Mouse (Mus musculus) cerebellum, adult 11 months (tissue): Measurements from ENCODE around the gene Junb.
A peak's percentile ranks its signal among the peaks of the same experiment; 100 is the strongest.

Experiments
- DNase-seq: peaks from one replicate; pipeline ENCODE4 v3.0.0; 2022

The Junb gene

DNA sequence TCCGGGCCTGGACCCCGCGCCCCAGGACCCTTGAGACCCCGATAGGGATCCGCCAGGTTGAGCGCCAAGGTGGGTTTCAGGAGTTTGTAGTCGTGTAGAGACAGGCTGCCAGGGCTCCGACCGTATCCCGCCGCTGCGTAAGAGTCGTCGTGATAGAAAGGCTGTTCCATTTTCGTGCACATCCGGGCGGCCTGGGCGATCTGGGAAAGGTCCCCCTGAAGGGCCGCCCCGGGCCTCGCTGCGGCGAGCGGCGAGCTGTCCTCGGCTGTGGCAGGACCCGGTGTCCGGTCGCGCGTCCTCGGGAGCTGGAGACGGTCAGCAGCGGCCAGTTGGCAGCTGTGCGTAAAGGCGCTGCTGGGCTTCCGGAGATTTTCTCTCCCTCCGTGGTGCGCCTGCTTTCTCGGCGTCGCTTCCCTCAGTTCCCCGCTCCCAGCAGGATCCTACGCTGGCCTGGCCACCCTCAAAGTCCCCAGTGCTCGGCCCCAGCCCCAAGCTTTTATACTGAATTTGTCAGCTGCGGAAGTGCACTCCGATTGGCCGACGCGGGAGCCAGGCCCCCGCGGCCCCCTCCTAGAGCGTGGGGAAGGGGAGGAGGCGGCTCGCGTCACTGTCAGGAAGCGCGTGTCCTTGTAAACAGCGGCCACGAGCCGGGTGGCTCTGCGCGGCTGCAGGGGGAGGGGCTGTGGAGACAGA, at the start of gene Junb:
Gene Junb (minus strand): TSS at position 471 of the 693 bp plus-strand sequence.
- peak; percentile 87 for DNase-seq

DNA sequence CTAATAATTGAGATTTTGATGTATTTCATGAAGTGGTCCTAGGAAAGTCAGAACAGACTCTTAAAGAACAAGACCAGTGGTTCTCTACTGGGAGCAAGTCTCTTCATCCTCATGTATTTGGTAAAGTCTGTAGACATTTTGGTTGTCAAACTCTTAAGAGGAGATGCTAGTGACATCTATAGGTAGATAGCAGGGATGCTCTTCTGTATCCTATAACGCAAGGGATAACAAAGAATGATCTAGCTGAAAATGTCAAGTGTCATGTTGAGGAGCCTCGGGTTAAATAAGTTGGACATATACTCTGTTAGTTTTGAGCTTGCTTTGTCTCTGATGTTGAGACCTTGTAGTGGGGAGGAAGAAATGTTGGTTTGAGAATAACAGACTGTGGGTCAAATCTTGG, 49.4 kb upstream of the Junb start:
- no peak for DNase-seq

DNA sequence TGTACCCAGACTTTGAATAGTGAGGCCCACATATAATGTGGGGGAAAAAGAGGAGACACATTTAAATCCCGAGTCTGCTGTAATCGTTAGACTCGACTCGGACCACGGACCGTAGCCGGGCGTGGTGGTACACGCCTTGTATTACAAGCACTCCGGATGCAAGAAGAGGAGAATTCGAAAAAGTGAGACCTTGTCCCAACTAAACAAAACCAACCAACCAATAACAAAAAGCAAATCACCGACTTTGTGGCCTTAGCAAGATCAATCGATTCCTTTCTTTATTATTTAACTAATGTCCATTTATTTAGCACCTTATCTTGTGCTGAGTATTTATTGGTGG, 49.0 kb upstream of the Junb start:
- DNase-seq, result no peak

DNA sequence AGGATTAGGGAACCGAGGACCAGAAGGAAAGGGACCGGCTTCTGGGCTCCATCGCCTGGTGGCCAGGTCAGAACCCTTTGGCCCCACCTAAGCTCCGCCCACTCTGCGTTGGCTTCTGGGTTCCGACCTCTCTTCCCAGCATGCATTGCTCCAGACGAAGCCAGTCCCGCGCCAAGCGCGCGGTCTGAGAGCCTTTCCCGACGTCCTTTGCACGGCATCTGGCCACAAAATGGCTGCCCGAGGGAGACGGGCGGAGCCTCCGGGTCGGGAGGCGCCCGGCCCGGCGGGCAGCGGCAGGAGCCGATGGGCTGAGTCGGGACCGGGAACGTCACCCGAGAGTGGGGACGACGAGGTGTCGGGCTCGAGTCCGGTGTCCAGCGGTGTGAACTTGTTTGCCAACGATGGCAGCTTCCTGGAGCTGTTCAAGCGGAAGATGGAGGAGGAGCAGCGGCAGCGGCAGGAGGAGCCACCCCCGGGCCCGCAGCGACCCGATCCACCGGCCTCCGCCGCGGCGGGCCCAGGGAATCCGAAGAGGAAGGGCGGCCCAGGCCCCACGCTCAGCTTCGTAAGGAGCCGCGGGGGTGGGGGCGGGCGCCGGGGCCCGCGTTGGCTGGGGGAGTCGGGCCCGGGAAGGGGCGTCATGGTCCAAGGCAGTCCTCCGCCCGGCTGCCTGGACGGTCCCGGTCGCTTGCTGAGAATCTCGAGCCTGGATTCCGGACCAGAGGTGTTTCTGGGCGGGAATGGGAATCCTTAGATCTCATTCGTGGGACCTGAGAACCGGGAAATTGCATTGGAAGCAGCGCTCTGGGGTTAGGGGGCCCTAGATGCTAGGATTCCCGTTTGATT, 48.4 kb upstream of the Junb start, which contains the start of gene Trir:
Gene Trir (plus strand): TSS at position 154 of the 846 bp plus-strand sequence.
- DNase-seq, result peak; percentile 96

DNA sequence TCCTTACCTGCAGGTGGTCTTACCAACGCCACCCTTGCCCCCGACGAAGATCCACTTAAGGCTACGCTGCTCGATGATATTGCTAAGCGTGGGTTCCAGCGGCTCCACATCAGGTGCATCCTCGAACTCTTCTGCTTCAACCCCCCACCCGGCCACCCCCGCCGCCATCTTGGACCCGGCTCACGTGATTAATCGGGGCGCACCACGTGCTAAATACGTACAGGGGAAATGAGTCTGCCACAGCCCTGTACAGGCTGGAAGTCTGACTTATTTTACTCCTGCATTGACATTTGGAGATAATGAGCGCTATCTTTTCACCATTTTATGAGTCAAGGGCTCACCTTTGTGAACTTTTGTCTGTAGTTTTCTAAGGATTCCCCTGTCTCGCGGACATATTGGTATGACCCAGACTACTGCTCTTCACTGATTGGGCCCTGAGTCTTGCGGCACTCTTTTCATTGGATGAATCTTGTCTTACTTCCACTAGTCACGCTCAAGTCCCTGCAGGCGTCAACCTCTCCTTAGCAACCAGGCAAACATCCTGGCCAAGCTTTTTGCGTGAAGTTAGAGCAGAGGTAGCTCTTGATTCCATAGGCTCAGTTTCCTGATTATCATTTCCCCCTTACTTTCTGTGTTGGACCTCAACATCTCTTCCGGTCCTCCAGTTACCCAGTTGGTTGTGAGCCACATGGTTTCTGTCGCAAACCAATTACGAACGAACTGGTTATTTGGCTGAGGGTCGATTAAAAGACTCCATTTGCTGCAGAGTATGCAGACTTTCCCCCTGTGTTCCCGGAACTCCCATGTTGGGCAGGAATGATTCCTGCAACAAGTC, 46.8 kb upstream of the Junb start, which contains the start of gene Asna1:
Gene Asna1 (minus strand): TSS at position 184 of the 835 bp plus-strand sequence.
- peak; percentile 72 for DNase-seq

DNA sequence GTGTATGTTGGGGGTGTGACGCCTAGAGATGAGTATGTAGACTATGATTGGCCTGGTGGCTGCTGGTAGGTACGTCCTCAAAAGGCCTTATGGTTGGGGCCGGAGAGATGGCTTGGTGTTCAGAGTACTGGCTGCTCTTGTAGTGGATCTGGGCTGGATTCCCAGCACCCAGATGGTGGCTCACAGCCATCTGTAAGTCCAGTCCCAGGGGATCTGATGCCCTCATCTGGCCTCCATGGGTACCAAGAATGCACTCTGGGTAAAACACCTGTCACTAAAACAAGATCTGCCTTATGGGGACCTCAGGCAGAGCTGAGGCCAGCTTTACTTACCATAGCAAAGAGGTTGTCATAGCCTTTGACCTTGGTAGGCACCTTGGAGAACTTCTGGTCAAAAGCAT, 45.3 kb upstream of the Junb start:
- DNase-seq, result no peak

DNA sequence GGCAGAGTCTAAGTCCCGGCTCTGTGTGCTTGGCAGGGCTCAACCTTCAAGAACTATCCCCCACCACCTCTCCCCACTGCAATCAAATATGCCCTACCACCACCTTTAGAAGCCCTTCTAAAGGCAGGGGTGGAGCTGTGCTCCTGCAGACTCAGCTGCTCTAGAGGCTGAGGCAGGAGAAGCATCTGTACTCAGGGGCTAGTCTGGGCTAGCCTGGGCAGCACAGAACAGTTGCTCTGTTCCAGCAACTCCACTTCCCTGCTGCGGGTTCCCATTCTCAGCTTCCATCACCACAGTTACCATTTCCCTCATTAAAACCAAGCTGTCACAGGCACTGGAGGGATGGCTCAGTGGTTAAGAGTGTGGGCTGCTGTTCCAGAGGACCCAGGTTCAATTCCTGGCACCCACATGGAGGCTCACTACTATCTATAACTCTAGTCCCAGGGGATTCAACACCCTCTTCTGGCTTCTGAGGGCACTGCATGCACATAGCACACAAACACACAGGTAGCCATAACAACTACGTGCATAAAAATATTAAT, 43.1 kb upstream of the Junb start:
- no peak for DNase-seq

DNA sequence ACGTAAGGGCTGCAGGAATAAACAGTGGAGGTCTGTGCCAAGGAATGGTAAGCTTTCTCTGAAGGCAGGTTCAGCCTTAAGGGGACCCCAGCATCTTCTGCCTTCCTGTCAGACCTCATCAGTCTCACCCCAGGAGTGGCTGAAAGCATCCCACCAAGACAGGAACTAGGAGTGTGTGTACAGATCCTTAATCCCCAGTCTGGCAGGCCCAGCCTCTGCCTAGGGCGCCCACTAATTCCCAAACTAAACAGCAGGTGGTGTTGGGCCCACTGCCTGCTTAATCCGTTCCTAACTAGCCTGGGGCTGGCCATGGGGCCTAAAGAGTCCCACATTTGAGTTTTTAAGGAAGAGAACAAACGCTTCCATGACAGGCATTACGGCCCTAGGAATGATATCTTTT, 38.7 kb upstream of the Junb start:
- no peak for DNase-seq

DNA sequence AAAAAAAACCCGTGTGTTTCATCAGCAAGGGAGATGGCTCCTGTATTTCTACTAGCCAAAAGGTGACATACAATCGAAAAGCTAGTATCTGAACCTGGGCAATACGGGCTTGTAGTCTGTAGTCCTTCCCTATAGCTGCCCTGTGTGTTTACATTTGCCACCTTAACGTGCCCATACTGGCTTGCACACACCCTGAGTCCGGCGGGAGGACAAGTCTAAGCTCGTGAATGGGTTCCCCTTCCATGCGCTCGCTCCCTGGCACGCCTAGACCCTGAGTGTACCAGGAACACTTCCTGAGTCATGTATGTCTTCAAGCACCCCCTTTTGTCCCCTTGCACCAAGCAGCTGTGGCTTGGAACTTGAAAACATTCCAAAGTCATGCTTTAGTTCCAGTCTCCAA, 38.2 kb upstream of the Junb start:
- DNase-seq, result no peak

DNA sequence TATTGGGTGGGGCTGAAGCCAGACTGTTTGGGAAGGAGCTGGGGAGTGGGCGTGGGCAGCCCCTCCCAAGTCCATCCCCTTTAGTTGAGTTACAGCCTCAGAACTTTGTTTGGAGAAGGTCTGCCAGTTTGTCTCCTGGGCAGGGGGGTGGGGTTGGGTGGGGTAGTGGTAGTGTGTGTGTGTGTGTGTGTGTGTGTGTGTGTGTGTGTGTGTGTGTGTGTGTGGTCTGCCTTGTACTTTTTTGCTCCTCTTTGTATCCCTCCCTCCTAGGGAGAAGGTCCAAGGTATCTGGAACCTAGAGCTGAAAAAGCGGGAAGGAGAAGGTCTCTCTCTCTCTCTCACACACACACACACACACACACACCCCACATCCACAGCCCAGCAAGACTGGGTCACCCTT, 35.9 kb upstream of the Junb start, which contains the start of gene Best2:
Gene Best2 (minus strand): TSS at position 101 of the 400 bp plus-strand sequence.
- DNase-seq, result no peak

DNA sequence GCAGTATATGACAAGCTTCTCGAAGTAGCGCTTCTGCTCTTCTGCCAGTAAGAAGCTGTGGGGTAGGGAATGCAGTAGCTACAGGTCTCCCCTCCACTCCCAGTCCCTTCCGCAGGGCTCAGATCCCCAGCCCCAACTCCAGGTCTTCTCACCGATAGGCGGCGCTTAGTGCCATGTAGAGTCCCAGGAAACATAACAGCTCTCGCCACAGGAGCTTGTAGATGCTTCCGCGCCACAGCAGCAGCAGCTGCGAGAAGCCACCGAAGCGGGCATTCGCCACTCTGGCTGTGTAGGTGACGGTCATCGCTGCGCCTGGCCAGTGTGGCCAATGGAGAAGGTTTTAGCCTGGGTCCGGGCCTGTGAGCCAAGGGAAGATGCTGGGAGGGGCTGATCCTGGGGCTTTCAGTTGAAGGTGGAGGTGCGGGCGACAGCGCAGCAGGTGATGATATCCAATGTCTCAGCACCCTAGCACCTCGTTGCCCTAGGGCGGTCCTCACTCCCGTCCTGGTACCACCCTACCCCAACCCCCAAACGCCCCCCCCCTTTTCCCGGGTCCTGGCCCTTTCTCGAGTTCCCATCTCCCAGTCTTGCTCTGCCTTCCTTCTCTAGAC, 34.8 kb upstream of the Junb start:
- peak; percentile 69 for DNase-seq

DNA sequence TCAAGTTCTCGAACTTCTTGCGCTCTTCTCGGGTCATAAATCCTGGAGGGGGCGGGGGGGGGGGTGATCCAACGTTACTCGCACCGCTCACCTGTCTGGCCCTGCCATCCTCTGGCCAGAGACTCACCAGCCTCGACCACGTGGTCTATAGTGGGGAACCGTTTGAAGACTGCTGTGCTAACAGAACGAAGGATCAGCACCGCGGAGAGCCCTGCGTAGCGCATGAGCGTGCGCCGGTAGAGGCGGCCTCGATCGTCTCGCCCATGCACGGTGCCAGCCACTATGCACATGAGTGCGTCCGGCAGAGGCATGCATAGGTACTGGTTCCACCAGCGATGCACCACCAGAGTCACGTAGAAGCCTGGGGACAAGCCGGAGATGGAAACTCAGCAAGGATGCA, 32.7 kb upstream of the Junb start:
- DNase-seq, result no peak

DNA sequence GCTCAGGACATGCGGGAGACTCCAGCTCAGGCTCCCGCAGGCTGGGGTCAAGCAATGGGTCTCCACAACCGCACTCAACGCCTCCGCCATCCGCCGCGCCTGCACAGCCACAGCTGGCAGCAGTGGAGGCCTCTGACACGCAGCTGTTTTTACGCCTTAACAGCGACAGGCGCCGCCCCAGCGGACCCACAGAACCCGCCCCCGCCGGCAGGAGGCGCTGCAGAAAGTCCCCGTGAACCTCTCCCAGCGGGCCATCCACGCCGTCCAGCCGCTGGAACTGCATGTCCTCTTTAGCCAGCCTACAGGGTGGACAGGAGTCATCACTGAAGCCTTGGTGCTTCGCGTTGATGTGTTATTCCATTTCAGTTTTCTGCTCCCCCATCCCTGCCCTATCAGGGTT, 29.2 kb upstream of the Junb start:
- DNase-seq, result no peak

DNA sequence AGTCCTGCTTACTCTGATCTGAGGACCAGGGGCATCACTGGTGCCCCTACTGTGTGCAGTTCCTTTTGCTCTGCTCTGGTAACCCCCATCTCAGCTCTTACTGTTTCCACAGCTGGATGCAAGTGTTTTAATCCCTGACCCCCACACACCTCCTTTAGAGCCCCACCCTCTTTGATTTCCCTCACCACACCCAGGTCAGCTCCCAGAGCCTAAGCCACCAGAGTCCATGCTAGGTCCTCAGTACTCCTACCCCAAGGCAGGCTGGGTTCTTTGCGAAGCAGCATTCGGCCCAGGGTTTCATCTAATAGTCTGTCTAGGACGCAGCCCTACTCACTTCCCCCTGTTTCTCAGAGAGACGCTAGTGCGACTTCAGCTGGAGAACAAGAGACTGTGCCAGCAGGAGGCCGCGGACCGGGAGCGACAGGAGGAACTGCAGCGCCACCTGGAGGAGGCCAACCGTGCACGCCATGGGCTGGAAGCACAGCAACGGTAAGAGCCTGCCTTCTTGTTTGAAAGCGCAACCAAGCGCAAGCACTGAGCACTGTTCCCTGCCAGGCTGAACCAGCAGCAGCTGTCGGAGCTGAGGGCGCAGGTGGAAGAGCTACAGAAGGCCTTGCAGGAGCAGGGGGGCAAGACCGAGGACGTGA, 19.3 kb upstream of the Junb start:
- peak; percentile 93 for DNase-seq

DNA sequence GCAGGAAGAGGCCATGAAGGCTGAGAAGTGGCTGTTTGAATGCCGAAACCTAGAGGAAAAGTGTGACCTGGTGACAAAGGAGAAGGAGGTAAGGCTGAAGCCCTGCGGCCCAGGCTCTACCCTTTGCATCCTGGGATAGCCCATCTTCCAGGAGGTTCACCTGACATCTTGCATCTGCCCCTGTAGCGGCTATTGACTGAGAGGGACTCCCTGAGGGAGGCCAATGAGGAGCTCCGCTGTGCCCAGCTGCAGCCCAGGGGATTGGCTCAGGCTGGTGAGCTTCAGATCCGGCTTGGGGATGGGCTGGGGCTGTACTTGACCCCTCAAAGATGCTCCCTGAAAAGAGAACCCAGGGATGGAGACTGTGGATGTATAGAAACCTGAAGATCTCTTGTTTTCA, 18.5 kb upstream of the Junb start:
- DNase-seq, result no peak

DNA sequence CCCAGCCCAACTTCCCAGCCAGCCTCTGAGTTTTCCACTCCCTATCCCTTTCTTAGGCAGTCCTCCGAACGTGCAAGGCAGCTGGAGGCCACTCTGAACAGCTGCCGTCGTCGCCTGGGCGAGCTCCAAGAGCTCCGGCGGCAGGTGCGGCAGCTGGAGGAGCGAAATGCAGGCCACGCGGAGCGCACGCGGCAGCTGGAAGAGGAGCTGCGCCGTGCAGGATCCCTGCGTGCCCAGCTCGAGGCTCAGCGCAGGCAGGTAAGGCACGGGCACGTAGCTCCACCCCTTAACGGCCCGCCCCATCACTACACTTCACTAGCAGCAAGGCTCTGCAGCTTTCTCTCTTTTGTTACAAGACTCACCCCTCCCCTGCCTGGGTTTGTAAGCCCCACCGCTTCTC, 17.2 kb upstream of the Junb start:
- no peak for DNase-seq

DNA sequence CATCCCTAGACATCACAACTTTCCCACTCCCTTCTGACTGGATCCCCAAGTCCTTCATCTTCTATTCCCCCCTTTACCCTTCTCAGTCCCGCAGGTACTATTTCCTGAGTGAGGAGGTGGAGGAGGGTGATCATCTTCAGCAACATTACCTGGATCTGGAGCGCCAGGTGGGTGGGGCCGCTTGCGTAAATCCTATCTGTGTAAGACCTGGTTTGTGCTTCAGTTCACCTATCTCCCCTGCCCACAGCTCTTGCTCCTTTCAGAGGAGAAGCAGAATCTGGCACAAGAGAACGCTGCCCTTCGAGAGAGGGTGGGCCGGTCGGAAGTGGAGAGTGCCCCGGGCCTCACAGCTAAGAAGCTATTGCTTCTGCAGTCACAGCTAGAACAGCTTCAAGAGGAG, 15.9 kb upstream of the Junb start:
- DNase-seq, result no peak

DNA sequence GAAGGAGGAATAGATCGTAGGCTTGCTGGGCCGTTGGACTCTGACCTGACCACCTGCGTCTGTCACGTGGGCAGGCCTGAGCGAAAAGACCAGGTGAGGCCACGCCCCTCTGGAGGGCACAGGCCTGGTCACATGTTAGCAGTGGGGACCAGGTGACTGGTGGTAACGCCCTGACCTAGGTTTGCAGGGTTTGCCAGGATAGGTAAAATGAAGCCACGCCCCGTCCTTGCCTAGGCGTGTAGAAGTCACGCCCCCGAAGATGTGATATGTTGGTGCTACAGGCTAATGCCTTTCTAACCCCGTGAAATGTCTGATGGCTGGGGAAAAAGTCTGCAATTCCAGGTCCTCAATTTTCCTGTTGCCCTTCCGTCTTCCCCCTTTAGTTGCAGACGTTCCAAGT, 12.3 kb upstream of the Junb start:
- peak; percentile 74 for DNase-seq

DNA sequence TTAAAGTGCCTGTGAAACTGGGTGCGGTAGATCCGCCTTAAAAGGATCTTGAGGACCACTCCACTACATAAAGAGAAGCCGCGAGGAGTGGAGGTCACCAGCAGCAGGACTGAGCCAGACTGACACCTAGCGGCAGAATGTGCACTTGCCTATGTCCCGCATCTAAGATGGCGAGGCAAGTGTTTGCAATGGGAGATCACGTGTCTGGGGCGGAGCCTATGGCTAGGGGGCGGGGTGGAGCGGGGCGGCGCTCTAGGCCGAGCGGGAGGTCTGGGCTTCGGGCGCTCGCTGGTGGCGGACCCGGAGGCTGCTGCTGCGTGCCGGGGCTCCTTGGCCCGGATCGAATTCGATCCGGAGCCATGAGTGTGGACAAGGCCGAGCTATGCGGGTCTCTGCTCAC, 11.8 kb upstream of the Junb start, which contains the start of gene Hook2:
Gene Hook2 (plus strand): TSS at position 255 of the 400 bp plus-strand sequence.
- peak; percentile 95 for DNase-seq

DNA sequence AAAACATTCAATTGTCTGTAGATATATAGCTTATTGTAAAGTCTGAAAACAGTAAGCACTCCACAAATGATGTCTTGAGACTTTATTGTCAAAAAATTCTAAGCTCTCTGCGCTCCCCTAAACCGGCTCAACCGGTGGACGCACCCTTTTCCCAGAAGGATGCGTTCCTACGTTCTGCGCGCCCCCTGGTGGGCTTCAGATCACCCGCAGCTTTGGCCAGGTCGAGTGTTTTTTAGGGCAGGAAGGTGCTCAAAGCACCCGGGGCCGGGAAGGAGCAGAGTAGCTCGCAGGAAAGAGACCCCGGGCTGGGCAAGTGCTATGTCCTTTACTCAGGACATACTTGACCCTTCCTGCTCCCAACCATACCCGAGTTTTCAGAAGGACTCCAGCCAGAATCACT, 11.3 kb upstream of the Junb start:
- DNase-seq, result peak; percentile 88

DNA sequence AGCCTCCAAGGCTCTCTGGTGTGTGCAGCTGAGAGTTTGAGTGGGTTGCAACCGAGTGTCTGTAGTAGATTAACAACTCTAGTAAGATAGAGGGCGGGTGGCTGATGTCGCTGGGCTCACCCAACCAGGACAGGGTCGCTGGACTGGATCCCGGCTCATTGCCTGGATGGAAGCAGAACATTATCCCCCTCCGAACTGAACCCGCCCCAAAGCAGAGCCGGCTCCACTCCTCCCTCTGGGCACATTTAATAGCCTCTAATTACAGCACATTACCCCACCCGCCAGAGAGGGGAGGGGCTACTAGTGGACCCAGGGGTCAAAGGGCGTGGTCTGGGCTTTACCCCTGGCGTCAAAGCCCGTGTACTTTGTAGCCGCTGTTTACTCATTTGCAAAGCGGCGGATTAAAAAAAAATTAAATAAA, 10.8 kb upstream of the Junb start:
- DNase-seq, result peak; percentile 57

DNA sequence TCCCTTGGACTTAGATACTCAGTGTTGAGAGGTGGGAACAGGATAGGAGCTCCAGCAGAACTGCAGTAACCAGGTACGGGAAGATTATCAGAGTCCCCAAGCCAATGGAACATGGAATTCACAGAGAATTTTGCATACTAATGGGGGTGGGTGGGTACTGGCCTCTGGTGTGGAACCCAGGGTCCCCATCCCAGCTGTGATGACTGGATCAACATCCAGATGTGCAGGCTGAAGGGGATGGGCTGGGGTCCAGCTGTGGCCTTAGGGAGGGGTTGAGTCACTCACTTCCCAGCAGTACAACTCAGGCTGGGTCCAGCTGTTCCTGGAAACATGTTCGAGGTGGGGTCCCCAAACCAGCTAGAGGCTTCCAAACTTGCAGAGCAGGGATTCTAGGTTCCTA, 9.4 kb upstream of the Junb start:
- DNase-seq, result no peak
